Mouse (Mus musculus): ENCODE data around the gene Scgb1c1. TPM values are rescaled to one million over a fixed set of nuclear protein-coding genes. Genes with fewer than 3 reads are reported as not detected.
A peak's percentile ranks its signal among the peaks of the same experiment; 100 is the strongest.

Gene Scgb1c1
- not detected in 2 replicates for polyA plus RNA-seq (2016; fragmentation: Nextera tagmentation; extraction: Ambion mirVana)

DNA sequence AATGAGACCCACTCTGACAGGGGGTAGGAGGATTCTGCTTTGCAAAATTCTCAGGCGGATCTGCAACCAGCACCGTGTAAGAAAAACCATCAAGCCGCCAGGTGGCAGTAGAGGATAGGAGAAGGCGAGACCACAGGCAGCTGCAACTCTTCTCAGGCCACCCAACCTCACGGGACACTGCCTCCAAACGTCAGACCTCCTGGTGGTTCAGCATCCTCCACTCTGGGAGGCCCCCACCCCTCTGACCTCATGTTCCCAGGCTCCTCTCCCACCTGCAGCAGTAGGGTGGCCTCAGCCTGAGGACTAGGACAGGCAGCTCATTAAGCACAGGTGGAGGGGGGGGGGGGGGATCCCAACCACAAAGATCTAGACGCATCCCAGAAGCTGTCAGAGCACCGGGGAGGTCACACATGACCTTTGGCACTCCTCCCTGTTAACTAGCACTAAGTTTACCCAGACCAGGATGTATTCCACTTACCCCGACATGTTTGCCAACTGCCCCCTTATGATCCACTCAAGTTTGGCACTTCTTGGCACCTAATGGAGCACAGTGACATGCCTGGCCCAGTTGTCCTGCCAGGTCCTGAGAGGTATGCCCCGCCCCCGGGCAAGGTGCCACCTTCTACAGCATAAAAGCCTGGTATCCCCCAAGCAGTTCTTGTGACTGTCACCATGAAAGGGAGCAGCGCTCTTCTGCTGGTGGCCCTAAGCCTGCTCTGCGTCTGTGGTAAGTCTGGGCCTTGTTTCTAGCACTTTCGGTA, at the start of gene Scgb1c1:
Gene Scgb1c1, plus strand, starts transcription at position 643 of the 761 bp plus-strand sequence.
- ATAC-seq (ENCODE audit: low FRiP score, low read depth), result peak; percentile 77
- no peaks in the 10 kb centered on the region for H3K36me3 ChIP-seq
- H3K27ac ChIP-seq, result no peak within 1 kb of the TSS

DNA sequence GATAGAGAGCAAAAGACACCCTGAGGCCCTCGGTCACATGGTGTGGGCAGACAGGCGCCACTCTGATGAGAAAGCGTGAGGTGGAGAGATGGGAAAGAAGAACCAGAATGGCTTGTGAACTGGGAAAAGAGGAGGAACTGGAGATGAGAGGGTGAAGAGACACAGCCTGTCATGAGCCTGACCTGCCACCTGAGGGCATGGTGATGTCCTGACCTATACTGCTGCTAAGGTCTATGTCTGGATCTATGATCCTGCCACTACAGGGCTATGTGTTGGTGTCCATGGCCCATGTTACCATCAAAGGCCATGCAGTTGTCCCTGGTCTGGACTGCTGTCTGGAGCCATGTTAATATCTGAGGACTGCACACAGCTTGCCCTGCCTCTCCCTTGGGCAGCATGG, 47.7 kb upstream of the Scgb1c1 start:
- Histone ChIP-seq H3K9me3 (no peaks in the 10 kb centered on the region), H3K27me3 (replicated peaks) (no peaks in the 10 kb centered on the region), H3K9ac (no peak overlapping the region), H3K4me3 (no peak overlapping the region), H3K27ac (no peak overlapping the region), H3K36me3 (no peaks in the 10 kb centered on the region), H3K4me2 (replicated peaks) (no peak overlapping the region), H3K4me1 (no peaks in the 10 kb centered on the region)
- WGBS, result 88% methylated on average over 3 of the region's 3 CpGs
- no peak for ATAC-seq (ENCODE audit: low FRiP score, low read depth)

More for the DNA sequence above, at the start of gene Scgb1c1:
- Histone ChIP-seq H3K27me3 (replicated peaks) (peaks cover 4% of the 10 kb centered on the region; the same call in 1 of the 2 replicates), H3K4me1 (no peaks in the 10 kb centered on the region), H3K9ac (no peak within 1 kb of the TSS), H3K4me3 (no peak within 1 kb of the TSS), H3K4me2 (replicated peaks) (no peak within 1 kb of the TSS), H3K9me3 (no peaks in the 10 kb centered on the region)
- WGBS, result 35% methylated on average over 14 of the region's 14 CpGs

DNA sequence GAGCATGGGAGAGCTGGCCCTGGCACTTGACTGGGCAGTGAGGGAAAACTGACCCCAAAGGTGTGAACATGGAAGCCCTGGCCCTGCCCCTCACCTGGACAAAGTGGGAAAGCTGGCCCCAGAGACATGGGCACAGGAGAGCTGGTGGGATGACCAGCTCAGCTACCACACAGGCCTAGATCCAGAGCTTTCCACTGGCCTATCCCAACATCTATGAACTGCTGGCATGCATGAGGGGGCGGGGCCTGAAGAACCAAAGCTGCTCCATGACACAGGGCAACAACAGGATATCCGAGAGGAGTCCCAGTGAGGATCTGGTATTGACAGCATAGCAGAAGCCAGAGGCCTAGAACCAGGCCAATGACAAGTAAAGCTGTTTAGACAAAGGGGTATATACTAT, 47.1 kb upstream of the Scgb1c1 start:
- Histone ChIP-seq H3K27ac (no peak overlapping the region), H3K4me1 (no peaks in the 10 kb centered on the region), H3K9me3 (no peaks in the 10 kb centered on the region), H3K27me3 (replicated peaks) (no peaks in the 10 kb centered on the region), H3K36me3 (no peaks in the 10 kb centered on the region), H3K9ac (no peak overlapping the region), H3K4me3 (no peak overlapping the region), H3K4me2 (replicated peaks) (no peak overlapping the region)
- no peak for ATAC-seq (ENCODE audit: low FRiP score, low read depth)
- WGBS, result 73% methylated on average over 2 of the region's 2 CpGs

DNA sequence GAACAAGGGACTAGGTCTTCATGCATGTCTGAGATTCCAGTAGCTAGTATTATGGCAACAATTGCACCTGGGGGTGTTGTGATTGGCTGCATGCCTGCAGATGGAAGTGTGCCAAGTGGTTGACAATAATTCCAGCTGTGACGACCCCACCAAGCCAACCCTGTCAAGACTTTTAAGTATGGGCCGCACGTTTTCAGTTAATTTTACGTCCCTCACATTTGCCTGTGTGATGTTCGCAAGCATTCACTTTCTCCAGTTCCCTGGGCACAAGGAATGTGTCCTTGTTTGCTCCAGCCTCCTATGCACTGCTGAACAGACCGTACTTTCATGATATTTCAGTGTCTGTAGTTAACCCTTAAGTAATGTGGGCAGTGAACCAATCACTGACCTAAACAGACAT, 42.7 kb upstream of the Scgb1c1 start:
- Histone ChIP-seq H3K4me1 (no peaks in the 10 kb centered on the region), H3K4me2 (replicated peaks) (no peak overlapping the region), H3K36me3 (no peaks in the 10 kb centered on the region), H3K4me3 (no peak overlapping the region), H3K27ac (no peak overlapping the region), H3K27me3 (replicated peaks) (no peaks in the 10 kb centered on the region), H3K9me3 (no peaks in the 10 kb centered on the region), H3K9ac (no peak overlapping the region)
- WGBS, result 73% methylated on average over 6 of the region's 6 CpGs
- no peak for ATAC-seq (ENCODE audit: low FRiP score, low read depth)

DNA sequence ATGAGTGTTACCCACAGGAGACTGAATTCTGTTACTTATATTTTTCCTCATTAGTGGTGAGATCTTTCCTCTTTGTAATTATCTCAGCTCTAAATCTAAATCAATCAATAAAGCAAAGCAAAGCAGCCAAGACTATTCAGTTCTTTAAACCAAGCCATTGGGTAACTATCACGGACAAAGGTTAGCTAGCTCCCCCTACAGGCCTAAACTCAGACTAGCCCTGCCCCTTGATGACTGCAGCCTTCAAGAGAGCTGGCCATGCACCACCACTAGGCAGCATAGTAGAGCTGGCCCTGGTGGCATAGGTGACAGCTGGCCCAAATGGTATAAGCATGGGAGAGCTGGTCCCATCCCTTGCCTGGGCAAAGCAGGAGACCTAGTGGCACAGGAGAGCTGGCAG, 39.6 kb upstream of the Scgb1c1 start:
- H3K27ac ChIP-seq, result no peak overlapping the region
- H3K4me2 ChIP-seq (replicated peaks), result no peak overlapping the region
- no peak overlapping the region for H3K9ac ChIP-seq
- no peaks in the 10 kb centered on the region for H3K4me1 ChIP-seq
- WGBS, result 8% methylated on average over 1 of the region's 1 CpGs
- no peaks in the 10 kb centered on the region for H3K27me3 ChIP-seq (replicated peaks)
- no peaks in the 10 kb centered on the region for H3K9me3 ChIP-seq
- H3K4me3 ChIP-seq, result no peak overlapping the region
- ATAC-seq (ENCODE audit: low FRiP score, low read depth), result no peak
- peaks cover 5% of the 10 kb centered on the region; the same call in 1 of the 2 replicates for H3K36me3 ChIP-seq

DNA sequence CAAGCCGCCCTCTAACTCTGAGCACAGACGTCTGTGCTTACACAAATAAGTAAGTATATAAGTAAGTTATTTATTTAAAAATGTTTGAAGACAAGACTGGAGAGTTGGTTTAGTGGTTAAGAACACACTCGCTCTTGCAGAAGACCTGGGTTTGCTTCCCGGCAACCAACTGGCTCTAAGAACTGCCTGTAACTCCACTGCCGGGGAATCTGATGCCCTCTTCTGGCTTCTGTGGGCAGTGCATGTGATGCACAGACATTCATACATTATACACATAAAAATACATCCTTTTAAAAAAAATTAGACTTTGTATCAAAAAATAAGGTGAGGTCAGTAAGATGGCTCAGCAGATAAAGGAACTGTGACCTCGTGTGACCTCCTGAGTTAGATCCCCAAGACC, 34.9 kb upstream of the Scgb1c1 start:
- WGBS, result 90% methylated on average over 6 of the region's 6 CpGs
- no peak overlapping the region for H3K27ac ChIP-seq
- no peak for ATAC-seq (ENCODE audit: low FRiP score, low read depth)
- no peak overlapping the region for H3K9ac ChIP-seq
- no peak overlapping the region for H3K4me2 ChIP-seq (replicated peaks)
- H3K36me3 ChIP-seq, result peaks cover 26% of the 10 kb centered on the region; the same call in 1 of the 2 replicates
- H3K4me3 ChIP-seq, result no peak overlapping the region
- H3K27me3 ChIP-seq (replicated peaks), result no peaks in the 10 kb centered on the region
- H3K4me1 ChIP-seq, result no peaks in the 10 kb centered on the region
- no peaks in the 10 kb centered on the region for H3K9me3 ChIP-seq

DNA sequence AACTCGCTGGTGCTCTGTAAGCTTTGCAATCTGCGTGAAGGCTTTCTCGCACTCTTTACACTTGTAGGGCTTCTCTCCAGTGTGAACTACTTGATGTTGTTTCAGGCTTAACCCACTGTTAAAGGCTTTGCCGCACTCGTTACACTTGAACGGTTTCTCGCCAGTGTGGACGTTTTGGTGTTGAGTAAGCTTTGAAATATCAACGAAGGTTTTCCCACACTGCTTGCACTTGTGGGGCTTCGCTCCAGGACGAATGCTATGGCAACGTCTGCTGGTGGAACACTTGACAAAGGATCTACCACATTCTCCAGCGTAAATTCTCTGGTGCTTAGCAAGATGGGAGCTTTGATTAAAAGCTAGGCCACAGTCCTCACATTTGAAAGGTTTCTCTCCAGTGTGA, 33.6 kb upstream of the Scgb1c1 start:
- Histone ChIP-seq H3K27ac (no peak overlapping the region), H3K4me3 (no peak overlapping the region), H3K27me3 (replicated peaks) (no peaks in the 10 kb centered on the region), H3K9me3 (no peaks in the 10 kb centered on the region), H3K36me3 (peaks cover 26% of the 10 kb centered on the region; the same call in 1 of the 2 replicates), H3K4me1 (no peaks in the 10 kb centered on the region), H3K9ac (no peak overlapping the region), H3K4me2 (replicated peaks) (no peak overlapping the region)
- ATAC-seq (ENCODE audit: low FRiP score, low read depth), result no peak
- WGBS, result 87% methylated on average over 13 of the region's 13 CpGs

DNA sequence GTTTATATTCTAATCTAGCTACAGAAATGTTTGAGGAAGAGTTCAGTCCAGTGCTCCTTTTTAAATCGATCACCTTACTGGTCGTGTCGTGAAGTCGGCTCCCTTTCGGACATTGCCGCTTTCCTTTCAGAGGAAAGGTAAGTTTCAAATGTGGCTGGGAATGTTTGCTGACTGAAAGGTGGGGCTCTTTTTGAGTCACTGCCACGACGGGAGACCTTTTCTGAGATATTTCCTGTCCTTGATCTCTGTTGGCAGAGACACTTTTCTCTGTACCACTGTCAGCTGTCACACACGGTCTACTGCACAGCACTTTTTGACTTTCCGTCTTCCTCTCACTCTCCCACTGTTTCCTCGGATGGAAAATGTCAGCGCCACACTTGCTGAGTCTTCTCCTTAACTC, 32.5 kb upstream of the Scgb1c1 start:
- Histone ChIP-seq H3K4me1 (no peaks in the 10 kb centered on the region), H3K36me3 (peaks cover 26% of the 10 kb centered on the region; the same call in 1 of the 2 replicates), H3K4me2 (replicated peaks) (no peak overlapping the region), H3K27me3 (replicated peaks) (no peaks in the 10 kb centered on the region), H3K27ac (no peak overlapping the region), H3K9ac (no peak overlapping the region), H3K4me3 (no peak overlapping the region), H3K9me3 (no peaks in the 10 kb centered on the region)
- 96% methylated on average over 12 of the region's 12 CpGs for WGBS
- no peak for ATAC-seq (ENCODE audit: low FRiP score, low read depth)

DNA sequence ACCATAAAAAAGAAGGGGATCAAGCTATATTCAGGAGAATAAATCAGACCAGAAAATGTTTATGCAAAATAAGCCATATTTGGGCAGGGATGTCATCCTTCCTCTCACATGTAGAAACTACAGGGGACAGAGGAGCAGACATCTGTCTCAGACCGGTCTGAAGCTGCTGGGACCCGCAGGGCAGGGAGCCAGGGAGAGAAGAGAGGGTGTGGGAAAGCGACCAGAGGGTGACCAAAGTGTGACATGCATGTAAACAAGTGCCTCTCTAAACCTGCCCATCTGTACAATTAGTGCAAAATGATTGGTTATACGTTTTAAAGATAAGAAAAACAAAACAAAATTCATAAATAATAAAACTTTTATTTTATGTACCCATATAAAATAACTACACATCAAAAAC, 25.2 kb upstream of the Scgb1c1 start:
- no peak for ATAC-seq (ENCODE audit: low FRiP score, low read depth)
- H3K4me2 ChIP-seq (replicated peaks), result no peak overlapping the region
- H3K4me3 ChIP-seq, result no peak overlapping the region
- no peak overlapping the region for H3K9ac ChIP-seq
- no peaks in the 10 kb centered on the region for H3K36me3 ChIP-seq
- no peak overlapping the region for H3K27ac ChIP-seq
- no peaks in the 10 kb centered on the region for H3K27me3 ChIP-seq (replicated peaks)
- 67% methylated on average over 4 of the region's 4 CpGs for WGBS
- H3K4me1 ChIP-seq, result no peaks in the 10 kb centered on the region
- no peaks in the 10 kb centered on the region for H3K9me3 ChIP-seq

DNA sequence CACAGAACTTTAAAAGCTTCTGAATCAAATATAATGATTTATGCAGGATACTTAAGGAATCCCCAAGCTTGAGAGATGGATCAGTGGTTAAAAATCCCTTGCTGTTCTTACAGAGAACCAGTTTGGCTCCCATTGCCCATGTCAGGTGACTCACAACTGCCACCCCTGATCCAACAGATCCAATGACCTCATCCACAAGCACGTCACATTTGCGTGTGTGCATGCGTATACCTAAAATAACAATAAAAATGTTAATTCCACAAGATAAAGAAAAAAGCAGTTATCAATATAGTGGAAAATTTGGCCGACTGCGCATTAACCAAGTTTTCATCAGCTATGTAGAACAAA, 24.1 kb upstream of the Scgb1c1 start:
- no peaks in the 10 kb centered on the region for H3K36me3 ChIP-seq
- no peak overlapping the region for H3K27ac ChIP-seq
- H3K4me1 ChIP-seq, result no peaks in the 10 kb centered on the region
- peak; percentile 57; the same call in 1 of the 2 replicates for ATAC-seq (ENCODE audit: low FRiP score, low read depth)
- H3K4me3 ChIP-seq, result peak overlapping the region; percentile 50
- peak overlapping the region; percentile 70 for H3K4me2 ChIP-seq (replicated peaks)
- H3K9me3 ChIP-seq, result no peaks in the 10 kb centered on the region
- 55% methylated on average over 5 of the region's 5 CpGs for WGBS
- H3K27me3 ChIP-seq (replicated peaks), result no peaks in the 10 kb centered on the region
- H3K9ac ChIP-seq, result no peak overlapping the region; the same call in 1 of the 2 replicates

DNA sequence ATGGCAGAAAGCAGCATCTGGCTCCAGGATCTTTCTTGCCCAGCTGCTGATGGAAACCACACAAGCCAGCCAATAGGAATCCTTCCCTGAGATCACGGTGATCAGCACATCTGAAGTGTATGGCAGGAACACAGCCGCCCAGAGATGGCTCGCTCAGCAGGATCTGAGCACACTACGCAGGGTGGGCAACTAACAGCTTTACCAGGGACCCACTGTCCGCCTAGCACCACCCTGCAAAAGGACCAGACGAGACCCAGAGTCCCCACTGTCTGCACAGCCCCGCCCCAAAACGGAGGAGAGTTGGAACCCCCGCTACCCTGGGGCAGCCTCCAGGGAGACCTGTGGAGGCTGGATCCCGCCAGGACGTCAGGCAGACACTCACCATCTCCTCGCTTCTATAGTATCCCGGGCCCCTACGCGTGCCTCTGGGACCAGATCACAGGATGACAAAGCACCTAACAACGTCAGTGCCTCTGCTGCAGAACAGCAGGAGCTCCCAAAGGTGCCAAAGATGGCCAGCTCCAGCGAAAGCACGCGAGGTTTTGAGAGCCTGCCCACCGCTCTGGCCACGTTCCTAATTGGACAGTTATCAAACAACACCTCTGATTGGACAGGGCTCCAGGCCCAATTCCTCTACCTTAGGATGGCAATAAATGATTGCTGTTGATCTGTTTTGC, 23.6 kb upstream of the Scgb1c1 start, which contains the start of gene Zfp941:
Gene Zfp941, minus strand, starts transcription at position 526 of the 677 bp plus-strand sequence.
- Histone ChIP-seq H3K36me3 (no peaks in the 10 kb centered on the region), H3K4me1 (no peaks in the 10 kb centered on the region), H3K4me3 (peak within 1 kb of the TSS; percentile 50), H3K9ac (peak within 1 kb of the TSS; percentile 64), H3K4me2 (replicated peaks) (peak within 1 kb of the TSS; percentile 70), H3K9me3 (no peaks in the 10 kb centered on the region), H3K27ac (peak within 1 kb of the TSS; percentile 68), H3K27me3 (replicated peaks) (no peaks in the 10 kb centered on the region)
- 1% methylated on average over 21 of the region's 21 CpGs for WGBS
- ATAC-seq (ENCODE audit: low FRiP score, low read depth), result peak; percentile 90

DNA sequence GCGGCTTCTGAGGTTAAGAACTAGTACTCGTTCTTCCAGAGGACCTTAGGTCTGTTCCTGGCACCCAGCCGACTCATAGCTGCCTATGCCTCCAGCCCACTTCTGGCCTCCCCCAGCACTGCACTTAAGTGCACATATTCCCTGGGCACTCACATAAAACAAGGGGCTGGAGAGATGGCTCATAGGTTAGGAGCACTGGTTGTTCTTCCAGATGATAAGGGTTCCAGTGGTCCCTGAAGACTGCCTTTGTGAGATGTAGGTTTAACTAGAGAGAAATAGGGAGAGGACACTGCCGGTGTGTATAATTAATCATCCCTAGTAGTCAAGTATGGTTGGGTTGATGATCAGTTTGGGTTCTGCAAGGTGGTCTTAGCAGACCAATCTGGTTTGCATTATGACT, 22.6 kb upstream of the Scgb1c1 start:
- H3K9ac ChIP-seq, result no peak overlapping the region
- ATAC-seq (ENCODE audit: low FRiP score, low read depth), result no peak
- 89% methylated on average over 4 of the region's 4 CpGs for WGBS
- H3K36me3 ChIP-seq, result no peaks in the 10 kb centered on the region
- H3K9me3 ChIP-seq, result no peaks in the 10 kb centered on the region
- H3K27ac ChIP-seq, result no peak overlapping the region
- no peaks in the 10 kb centered on the region for H3K27me3 ChIP-seq (replicated peaks)
- no peak overlapping the region for H3K4me3 ChIP-seq
- H3K4me2 ChIP-seq (replicated peaks), result no peak overlapping the region
- H3K4me1 ChIP-seq, result no peaks in the 10 kb centered on the region

Measured in neural tube, embryonic 12.5 days (tissue).